Mouse (Mus musculus): ENCODE measurements around the gene Olfr1023.

DNA sequence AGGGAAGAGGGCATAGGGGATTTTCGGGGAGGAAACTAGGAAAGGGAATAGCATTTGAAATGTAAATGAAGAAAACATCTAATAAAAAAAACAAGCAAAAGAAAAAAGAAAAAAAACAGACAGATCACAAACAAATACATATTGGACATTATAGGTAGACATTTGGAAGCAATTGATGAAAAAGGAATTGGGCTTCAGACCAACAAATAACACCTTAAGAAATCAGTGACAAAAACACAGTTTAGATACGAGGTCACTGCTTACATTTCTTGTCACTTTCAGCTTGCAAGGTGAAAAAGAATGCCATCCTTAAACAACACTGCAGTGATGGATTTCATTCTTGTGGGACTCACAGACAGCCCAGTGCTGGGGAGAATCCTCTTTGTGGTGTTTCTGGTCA is 17.1 kb upstream of the Olfr1023 start, which contains the start of gene Olfr1022:
- TF ChIP-seq POLR2A (IDR thresholded peaks at IDR 0.05; ENCODE audit: low read depth, low read length) (no peak), CTCF (conservative IDR thresholded peaks at IDR 0.05; ENCODE audit: insufficient read depth, insufficient read length, low read depth, low read length) (no peak)
